Comparison of ENCODE assay signal across 33 mouse cellular contexts in the genomic region with DNA sequence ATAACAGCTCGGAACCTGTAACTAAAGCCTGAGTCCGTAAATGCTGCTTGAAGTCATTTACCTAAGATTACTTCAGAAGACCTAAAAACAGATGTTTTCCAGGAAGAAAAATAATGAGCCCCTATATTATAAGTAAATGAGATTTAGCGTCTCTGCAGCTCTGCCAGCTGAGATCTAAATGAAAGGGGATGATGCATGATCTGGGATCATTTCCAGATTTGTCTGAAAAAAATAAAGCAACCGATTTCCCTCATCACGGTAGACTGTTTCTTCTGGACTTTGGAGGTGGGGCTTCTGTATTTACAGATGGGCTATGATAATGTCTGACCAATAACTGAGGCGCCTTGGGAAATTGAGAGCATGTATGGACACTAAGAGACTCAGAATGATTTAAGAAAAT. TPM values are rescaled to one million over a fixed set of nuclear protein-coding genes. Genes with fewer than 3 reads are reported as not detected.
A peak's percentile ranks its signal among the peaks of the same experiment; 100 is the strongest.
DNase-seq lines count a peak whose midpoint lies in the region; ATAC-seq and TF ChIP-seq lines count a peak whose summit lies in the region.
"Had no signal": no experiment of that assay in that cellular context is flagged by ENCODE, and none has a peak within 500 bp of the region (broad histone marks: within the 10 kb centered on the region; RNA-seq: fewer than 3 reads in every experiment).

No protein-coding gene starts in this region.

- H3K36me3 ChIP-seq in forebrain, embryonic 14.5 days (ENCODE audit: control insufficient read depth, insufficient read depth, low read length): no peaks in the 10 kb centered on the region
- no peaks in the 10 kb centered on the region for H3K36me3 ChIP-seq in forebrain, embryonic 11.5 days (ENCODE audit: control insufficient read depth, insufficient read depth, low read length)
- no peaks in the 10 kb centered on the region for H3K36me3 ChIP-seq in limb, embryonic 14.5 days (ENCODE audit: control insufficient read depth, insufficient read depth, low read length)
- no peaks in the 10 kb centered on the region for H3K36me3 ChIP-seq in limb, embryonic 10.5 days
- H3K36me3 ChIP-seq: embryonic facial prominence, embryonic 12.5 days; hindbrain, embryonic 12.5 days had no signal

- H3K4me2 ChIP-seq in forebrain, embryonic 14.5 days (ENCODE audit: low read length): no peak overlapping the region
- H3K4me2 ChIP-seq in forebrain, embryonic 11.5 days (ENCODE audit: low read depth, low read length, severe bottlenecking): no peak overlapping the region
- no peak overlapping the region for H3K4me2 ChIP-seq in limb, embryonic 14.5 days (replicated peaks; ENCODE audit: low read depth, low read length, severe bottlenecking)
- H3K4me2 ChIP-seq: embryonic facial prominence, embryonic 12.5 days; forebrain, embryonic 13.5 days; heart, embryonic 11.5 days; hindbrain, embryonic 12.5 days had no signal

- no peak for ATAC-seq in forebrain, embryonic 14.5 days
- ATAC-seq in forebrain, embryonic 11.5 days (replicated peaks; ENCODE audit: low FRiP score): no peak
- ATAC-seq in limb, embryonic 14.5 days (ENCODE audit: low FRiP score, low read depth): no peak
- ATAC-seq in megakaryocyte progenitor cell, adult 5-6 weeks (replicated peaks; ENCODE audit: poor library complexity): no peak
- ATAC-seq: activated CD4-positive, CD25-positive, alpha-beta regulatory T cell, adult 4 months; CD4-positive, CD25-positive, alpha-beta regulatory T cell, adult 4 months; forebrain, embryonic 13.5 days; forebrain, postnatal 0 days; hindbrain, embryonic 16.5 days; inflammation-experienced regulatory T-cells, adult 6 months; intestine, embryonic 16.5 days had no signal

- H3K27ac ChIP-seq in forebrain, embryonic 14.5 days (ENCODE audit: low read depth, low read length): no peak overlapping the region
- H3K27ac ChIP-seq in forebrain, embryonic 11.5 days (ENCODE audit: low read depth, low read length): no peak overlapping the region
- H3K27ac ChIP-seq in limb, embryonic 14.5 days (replicated peaks; ENCODE audit: low read depth, low read length): no peak overlapping the region
- H3K27ac ChIP-seq in limb, embryonic 10.5 days: no peak overlapping the region
- H3K27ac ChIP-seq: embryonic facial prominence, embryonic 12.5 days; forebrain, embryonic 13.5 days; gastrocnemius, adult 2 months; hindbrain, embryonic 12.5 days had no signal

- no peak overlapping the region for H3K9ac ChIP-seq in forebrain, embryonic 14.5 days (ENCODE audit: low read length)
- no peak overlapping the region for H3K9ac ChIP-seq in forebrain, embryonic 11.5 days (ENCODE audit: low read length)
- no peak overlapping the region for H3K9ac ChIP-seq in limb, embryonic 14.5 days (ENCODE audit: low read depth, low read length, severe bottlenecking)
- H3K9ac ChIP-seq: embryonic facial prominence, embryonic 12.5 days; forebrain, embryonic 13.5 days; forebrain, postnatal 0 days; hindbrain, embryonic 12.5 days had no signal

- 60% methylated on average over 6 of the region's 6 CpGs for WGBS in forebrain, embryonic 14.5 days
- 87% methylated on average over 6 of the region's 6 CpGs for WGBS in forebrain, embryonic 11.5 days
- 38% methylated on average over 6 of the region's 6 CpGs for WGBS in limb, embryonic 14.5 days
- WGBS in limb, embryonic 10.5 days: 68% methylated on average over 6 of the region's 6 CpGs

- no peak overlapping the region for H3K4me3 ChIP-seq in forebrain, embryonic 14.5 days (ENCODE audit: low read depth, low read length)
- H3K4me3 ChIP-seq in forebrain, embryonic 11.5 days (ENCODE audit: low read depth, low read length): no peak overlapping the region
- no peak overlapping the region for H3K4me3 ChIP-seq in limb, embryonic 14.5 days (replicated peaks; ENCODE audit: low read length)
- no peak overlapping the region for H3K4me3 ChIP-seq in limb, embryonic 10.5 days
- H3K4me3 ChIP-seq: embryonic facial prominence, embryonic 12.5 days; erythroblast, embryonic 14.5 days; forebrain, embryonic 13.5 days; gastrocnemius, adult 2 months; hindbrain, embryonic 12.5 days had no signal

- peak; percentile 42 for DNase-seq in forebrain, embryonic 14.5 days (ENCODE audit: low spot score)
- DNase-seq in forebrain, embryonic 11.5 days (ENCODE audit: low spot score): no peak
- peak; percentile 6 for DNase-seq in limb, embryonic 14.5 days (ENCODE audit: low spot score)
- no peak for DNase-seq in limb, embryonic 10.5 days (ENCODE audit: low spot score)
- DNase-seq in brain, embryonic 14.5 days (ENCODE audit: low read depth): peak; percentile 52
- no peak for DNase-seq in layer of hippocampus, adult 9-11 months
- DNase-seq: adrenal gland, adult 8-10 months; adrenal gland, postnatal 25 days; cerebellum, adult 11 months; cerebellum, adult 9-11 months; cerebellum, postnatal 36 days; embryo, embryonic 11 days; forebrain, postnatal 0 days; gastrocnemius, adult 2 months; gastrocnemius, postnatal 14 days; heart, adult 11 months; kidney, adult 18-20 months had no signal

- TF ChIP-seq POLR2A in limb, embryonic 14.5 days (IDR thresholded peaks at IDR 0.05; ENCODE audit: borderline replicate concordance, extremely low read depth, insufficient read depth, insufficient read length): no peak
- TF ChIP-seq POLR2A in brain, embryonic 14.5 days (IDR thresholded peaks at IDR 0.05; ENCODE audit: borderline replicate concordance, extremely low read depth, insufficient read depth, insufficient read length, poor library complexity, severe bottlenecking): no peak

- no peaks in the 10 kb centered on the region for H3K27me3 ChIP-seq in forebrain, embryonic 14.5 days (replicated peaks; ENCODE audit: control insufficient read depth, insufficient read depth, low read length)
- H3K27me3 ChIP-seq in forebrain, embryonic 11.5 days (ENCODE audit: control insufficient read depth, insufficient read depth, low read length): no peaks in the 10 kb centered on the region
- H3K27me3 ChIP-seq in limb, embryonic 14.5 days (ENCODE audit: control insufficient read depth, insufficient read depth, low read length): no peaks in the 10 kb centered on the region
- no peaks in the 10 kb centered on the region for H3K27me3 ChIP-seq in limb, embryonic 10.5 days (ENCODE audit: low read depth, poor library complexity, severe bottlenecking)
- H3K27me3 ChIP-seq: embryonic facial prominence, embryonic 12.5 days; forebrain, embryonic 13.5 days; hindbrain, embryonic 12.5 days had no signal

- TF ChIP-seq CTCF in brain, embryonic 14.5 days (IDR thresholded peaks at IDR 0.05; ENCODE audit: borderline replicate concordance, extremely low read depth, insufficient read depth, insufficient read length): no peak

- H3K4me1 ChIP-seq in forebrain, embryonic 14.5 days (ENCODE audit: control insufficient read depth, insufficient read depth, low read length): no peaks in the 10 kb centered on the region
- no peaks in the 10 kb centered on the region for H3K4me1 ChIP-seq in forebrain, embryonic 11.5 days (replicated peaks; ENCODE audit: control insufficient read depth, insufficient read depth, low read length)
- H3K4me1 ChIP-seq in limb, embryonic 14.5 days (ENCODE audit: control insufficient read depth, insufficient read depth, low read length): no peaks in the 10 kb centered on the region
- no peaks in the 10 kb centered on the region for H3K4me1 ChIP-seq in limb, embryonic 10.5 days
- H3K4me1 ChIP-seq: embryonic facial prominence, embryonic 12.5 days; forebrain, embryonic 13.5 days; hindbrain, embryonic 12.5 days had no signal

- H3K9me3 ChIP-seq in forebrain, embryonic 14.5 days (replicated peaks; ENCODE audit: control insufficient read depth, low read length): no peaks in the 10 kb centered on the region
- H3K9me3 ChIP-seq in forebrain, embryonic 11.5 days (ENCODE audit: control insufficient read depth, low read length): no peaks in the 10 kb centered on the region
- no peaks in the 10 kb centered on the region for H3K9me3 ChIP-seq in limb, embryonic 14.5 days (ENCODE audit: control insufficient read depth, low read length)
- H3K9me3 ChIP-seq in limb, embryonic 10.5 days (replicated peaks): no peaks in the 10 kb centered on the region
- H3K9me3 ChIP-seq: embryonic facial prominence, embryonic 12.5 days; forebrain, embryonic 13.5 days; hindbrain, embryonic 12.5 days had no signal

RNA-seq across cellular contexts. Expression of a gene that starts 20.5 kb away (rescaled TPM):
- polyA plus RNA-seq in forebrain, embryonic 14.5 days (2014; fragmentation: Nextera tagmentation; extraction: Ambion mirVana): 74.3 and 93.7 TPM in 2 replicates
- 13.0 and 13.2 TPM in 2 replicates for polyA plus RNA-seq in forebrain, embryonic 11.5 days (2014; fragmentation: Nextera tagmentation; extraction: Ambion mirVana)
- 0.08 and 0.09 TPM in 2 replicates for polyA plus RNA-seq in limb, embryonic 14.5 days (2012; rRNA removed)
- polyA plus RNA-seq in limb, embryonic 14.5 days (2014; fragmentation: Nextera tagmentation; extraction: Ambion mirVana): not detected in 2 replicates
- polyA plus RNA-seq in limb, embryonic 10.5 days (2016; fragmentation: Nextera tagmentation; extraction: Ambion mirVana): not detected in 2 replicates
- 52.2 and 68.5 TPM in 2 replicates for polyA plus RNA-seq in brain, embryonic 14.5 days (2012; rRNA removed)
- not detected in 2 replicates for total RNA-seq in megakaryocyte progenitor cell, adult 5-6 weeks (2015)
- not detected in 2 replicates for total RNA-seq in megakaryocyte progenitor cell, adult 5-6 weeks (2017)
- total RNA-seq: heart, postnatal 25 days; hematopoietic stem cell, adult 5-6 weeks; MEL had no signal
- polyA plus RNA-seq: C2C12; CD4-positive, CD25-positive, alpha-beta regulatory T cell, adult 4 months; erythroblast, embryonic 14.5 days; heart, postnatal 0 days had no signal

Comparison
In these comparisons a context has a peak if more than half of its experiments do, and no peak if none do; other contexts are left out.
1. DNase-seq: peak in forebrain, embryonic 14.5 days (single experiment), limb, embryonic 14.5 days (single experiment) and brain, embryonic 14.5 days (single experiment); none in forebrain, embryonic 11.5 days (single experiment), limb, embryonic 10.5 days (single experiment) and layer of hippocampus, adult 9-11 months (single experiment).
2. RNA of a gene that starts 20.5 kb away (polyA plus RNA-seq): 74.3 to 93.7 TPM in forebrain, embryonic 14.5 days, 52.2 to 68.5 TPM in brain, embryonic 14.5 days and 13.0 to 13.2 TPM in forebrain, embryonic 11.5 days; 0.08 to 0.09 TPM in limb, embryonic 14.5 days and not detected in limb, embryonic 10.5 days; every median in the first group is over 10 times any median in the second.